Mouse (Mus musculus) urinary bladder, postnatal 25 days (tissue): ENCODE results near the gene Nxn.

Experiments used
- DNase-seq: peaks from one replicate; pipeline ENCODE4 v3.0.0; 2022; ENCODE audit warnings: low spot score

Nxn gene

GRCm38 (mm10) chr11:76361422-76361821, 37.5 kb downstream of the Nxn start:
- no peak for DNase-seq

GRCm38 (mm10) chr11:76360255-76360654, 38.7 kb downstream of the Nxn start:
- DNase-seq = no peak

- DNase-seq = no peak
Observed at GRCm38 (mm10) chr11:76358628-76359320, 40.2 kb downstream of the Nxn start.

- no peak for DNase-seq
Observed at GRCm38 (mm10) chr11:76357464-76357863, 41.5 kb downstream of the Nxn start.

GRCm38 (mm10) chr11:76356091-76356490, 42.8 kb downstream of the Nxn start:
- no peak for DNase-seq

GRCm38 (mm10) chr11:76355425-76355824, 43.5 kb downstream of the Nxn start:
- no peak for DNase-seq

GRCm38 (mm10) chr11:76352861-76353558, 45.9 kb downstream of the Nxn start:
- DNase-seq = no peak

- no peak for DNase-seq
Observed at GRCm38 (mm10) chr11:76351624-76352011, 47.3 kb downstream of the Nxn start.

GRCm38 (mm10) chr11:76350931-76351623, 47.9 kb downstream of the Nxn start:
- no peak for DNase-seq

- no peak for DNase-seq
Observed at GRCm38 (mm10) chr11:76349833-76350232, 49.1 kb downstream of the Nxn start.

GRCm38 (mm10) chr11:76347589-76347988, 51.4 kb downstream of the Nxn start:
- no peak for DNase-seq

- DNase-seq = no peak
Observed at GRCm38 (mm10) chr11:76343031-76343430, 55.9 kb downstream of the Nxn start.

- no peak for DNase-seq
Observed at GRCm38 (mm10) chr11:76341884-76342645, 56.9 kb downstream of the Nxn start.

GRCm38 (mm10) chr11:76341163-76341562, 57.8 kb downstream of the Nxn start:
- no peak for DNase-seq

GRCm38 (mm10) chr11:76339830-76340229, 59.1 kb downstream of the Nxn start:
- DNase-seq = no peak

- no peak for DNase-seq
Observed at GRCm38 (mm10) chr11:76339141-76339540, 59.8 kb downstream of the Nxn start.

GRCm38 (mm10) chr11:76338656-76339055, 60.3 kb downstream of the Nxn start:
- no peak for DNase-seq

GRCm38 (mm10) chr11:76337764-76338163, 61.2 kb downstream of the Nxn start:
- DNase-seq = no peak

- DNase-seq = no peak
Observed at GRCm38 (mm10) chr11:76337236-76337635, 61.7 kb downstream of the Nxn start.

- no peak for DNase-seq
Observed at GRCm38 (mm10) chr11:76336224-76336623, 62.7 kb downstream of the Nxn start.

- no peak for DNase-seq
Observed at GRCm38 (mm10) chr11:76334966-76335365, 64.0 kb downstream of the Nxn start.

GRCm38 (mm10) chr11:76332240-76332639, 66.7 kb downstream of the Nxn start:
- no peak for DNase-seq
